Mouse (Mus musculus) lung, adult 2 months (tissue): ENCODE data around the gene Grin2b.

Experiments used
- CTCF ChIP-seq: fragments of 200-500 bp; IDR thresholded peaks from 2 replicates; pipeline ENCODE4 v1.5.1; 2011; ENCODE audit warnings: mild to moderate bottlenecking, low read length, control low read depth; ENCODE audit not compliant: insufficient read depth
- POLR2A ChIP-seq: fragments of 200-500 bp; IDR thresholded peaks from 2 replicates; pipeline ENCODE4 v1.6.1; 2011; ENCODE audit warnings: low read depth, mild to moderate bottlenecking, control low read depth, low read length, borderline replicate concordance; ENCODE audit errors: extremely low read depth

DNA sequence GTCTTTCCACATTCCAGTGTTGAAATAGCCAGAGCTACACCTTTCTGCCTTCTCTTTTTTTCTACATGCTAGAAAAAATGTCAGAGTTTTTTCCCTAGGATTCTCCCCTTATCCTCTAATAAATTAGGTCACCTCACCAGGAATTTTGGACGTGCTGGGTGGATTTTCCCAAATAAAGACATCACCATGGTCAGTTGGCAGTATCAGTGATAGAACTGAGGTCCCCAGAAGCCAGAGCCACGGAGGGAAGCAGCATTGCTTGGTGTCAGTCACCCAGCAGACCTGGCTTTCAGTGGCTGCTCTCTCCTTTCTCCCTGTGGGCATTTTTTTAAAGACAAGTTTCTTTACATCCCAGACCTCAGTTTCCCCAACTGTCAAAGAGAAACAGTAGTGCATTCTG lies 68.1 kb downstream of the Grin2b start:
- no peak for TF ChIP-seq CTCF
- no peak for TF ChIP-seq POLR2A
